Mouse (Mus musculus) C2C12 (cell line): ENCODE measurements around the gene Hivep1.

Source experiments
- CEBPB ChIP-seq: IDR thresholded peaks from one replicate; pipeline ENCODE4 v1.6.1; 2011; ENCODE audit warnings: low read depth, mild to moderate bottlenecking, control low read depth, moderate library complexity
- CTCF ChIP-seq: IDR thresholded peaks from one replicate; pipeline ENCODE4 v1.5.1; 2011; ENCODE audit not compliant: control insufficient read depth, insufficient read depth, insufficient read length
- MAX ChIP-seq: IDR thresholded peaks from one replicate; pipeline ENCODE4 v1.6.1; 2011; ENCODE audit warnings: mild to moderate bottlenecking, control low read depth
- MYOD1 ChIP-seq: IDR thresholded peaks from one replicate; pipeline ENCODE4 v1.6.1; 2011; ENCODE audit warnings: low read depth; ENCODE audit not compliant: control insufficient read depth, insufficient read length
- MYOG ChIP-seq: IDR thresholded peaks from one replicate; pipeline ENCODE4 v1.6.1; 2011; ENCODE audit not compliant: control insufficient read depth, insufficient read length; ENCODE audit errors: extremely low read depth
- USF1 ChIP-seq: IDR thresholded peaks from one replicate; pipeline ENCODE4 v1.6.1; 2011; ENCODE audit warnings: low read depth, mild to moderate bottlenecking, control low read depth, moderate library complexity

GRCm38 (mm10) chr13:42150072-42150450 lies 98.2 kb downstream of the Hivep1 start:
- TF ChIP-seq CTCF (no peak), USF1 (no peak), MYOD1 (no peak), CEBPB (no peak), MAX (no peak), MYOG (no peak)
